Mouse (Mus musculus) left cerebral cortex, adult 9 months (tissue): ENCODE measurements around the gene H2-Aa.
A peak's percentile ranks its signal among the peaks of the same experiment; 100 is the strongest.

ENCODE experiments used
- DNase-seq, 2 experiments: peaks; one replicate each; pipeline ENCODE4 v3.0.0; 2022; ENCODE audit warnings: low spot score in 2 of 2

The H2-Aa gene

DNA sequence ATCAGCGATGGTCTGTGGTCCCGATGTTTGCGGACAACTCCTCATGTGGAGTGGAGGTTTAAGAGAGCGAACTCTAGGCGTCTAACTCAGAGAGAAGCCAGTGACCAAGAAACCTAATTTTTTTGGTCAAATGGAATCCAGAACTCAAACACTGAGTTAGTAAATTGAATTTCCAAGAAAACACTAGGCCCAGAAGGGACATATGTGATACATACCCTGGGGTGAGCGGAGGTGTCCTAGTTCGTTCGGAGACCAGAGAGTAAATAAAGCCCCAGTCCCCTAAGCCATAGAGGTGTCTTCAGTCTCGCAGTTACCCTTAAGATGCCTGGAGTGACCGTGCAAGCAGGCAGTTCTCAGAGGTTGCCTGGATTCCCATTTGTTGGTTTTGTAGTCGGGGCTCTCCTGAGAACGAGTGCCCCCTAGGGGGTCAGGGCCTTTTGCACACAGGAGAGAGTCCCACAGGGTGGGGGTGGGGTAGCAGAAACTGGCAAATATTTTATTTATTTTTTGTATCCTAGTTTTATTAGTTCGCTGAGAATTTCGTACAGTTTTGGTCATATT lies 23.7 kb downstream of the H2-Aa start:
- DNase-seq = no peak

DNA sequence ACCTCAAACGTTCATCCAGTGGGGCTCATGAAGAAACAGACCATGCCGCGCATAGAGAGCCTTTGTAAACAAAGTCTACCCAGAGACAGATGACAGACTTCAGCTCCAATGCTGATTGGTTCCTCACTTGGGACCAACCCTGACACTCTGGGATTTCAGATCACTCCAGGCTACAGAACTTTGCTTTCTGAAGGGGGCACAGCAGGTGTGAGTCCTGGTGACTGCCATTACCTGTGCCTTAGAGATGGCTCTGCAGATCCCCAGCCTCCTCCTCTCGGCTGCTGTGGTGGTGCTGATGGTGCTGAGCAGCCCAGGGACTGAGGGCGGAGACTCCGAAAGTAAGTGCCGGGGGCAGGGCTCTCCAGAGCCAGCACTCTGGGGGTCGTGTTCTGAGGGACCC lies 24.6 kb downstream of the H2-Aa start:
- DNase-seq = peak in 1 of 2 experiments; percentile 77

DNA sequence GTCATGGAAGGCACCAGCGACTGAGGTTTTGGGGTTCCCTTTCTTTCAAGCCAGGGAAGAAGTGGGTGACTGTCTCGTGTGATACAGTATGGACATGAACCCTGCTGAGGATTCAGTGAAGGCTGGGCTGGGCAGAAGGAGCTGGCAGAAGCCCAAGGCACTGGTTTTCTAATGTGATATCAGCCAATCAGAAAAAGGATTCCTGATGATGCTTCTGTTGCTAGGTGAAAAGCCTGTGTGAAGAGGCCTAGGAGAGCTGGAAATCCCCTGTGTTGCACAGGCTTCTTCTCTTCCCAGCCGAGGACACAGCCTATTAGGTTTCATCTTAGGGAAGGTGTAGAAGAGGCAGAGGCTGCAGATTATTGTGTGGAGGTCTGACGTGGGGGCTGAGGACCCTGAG lies 26.1 kb downstream of the H2-Aa start:
- peak in 1 of 2 experiments; percentile 84 for DNase-seq

DNA sequence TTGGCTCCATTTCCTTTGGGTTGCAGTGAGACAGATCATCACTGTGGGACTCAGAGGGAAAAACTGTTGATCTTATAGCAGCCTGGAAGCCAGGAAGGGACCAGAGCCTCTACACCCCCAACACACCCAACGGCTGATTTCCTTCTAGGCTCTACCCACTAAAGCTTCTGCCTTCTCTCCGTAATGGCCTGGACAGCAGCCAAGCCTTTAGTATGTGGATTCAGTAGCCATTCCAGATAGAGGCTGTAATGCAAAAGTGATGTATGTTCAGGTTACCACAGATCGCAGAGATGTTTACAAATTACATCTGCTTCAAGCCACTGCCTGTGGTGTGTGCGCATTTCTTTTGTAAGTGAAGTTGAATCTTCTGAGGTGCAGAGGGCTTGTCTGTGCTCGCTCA lies 27.1 kb downstream of the H2-Aa start:
- DNase-seq = no peak

DNA sequence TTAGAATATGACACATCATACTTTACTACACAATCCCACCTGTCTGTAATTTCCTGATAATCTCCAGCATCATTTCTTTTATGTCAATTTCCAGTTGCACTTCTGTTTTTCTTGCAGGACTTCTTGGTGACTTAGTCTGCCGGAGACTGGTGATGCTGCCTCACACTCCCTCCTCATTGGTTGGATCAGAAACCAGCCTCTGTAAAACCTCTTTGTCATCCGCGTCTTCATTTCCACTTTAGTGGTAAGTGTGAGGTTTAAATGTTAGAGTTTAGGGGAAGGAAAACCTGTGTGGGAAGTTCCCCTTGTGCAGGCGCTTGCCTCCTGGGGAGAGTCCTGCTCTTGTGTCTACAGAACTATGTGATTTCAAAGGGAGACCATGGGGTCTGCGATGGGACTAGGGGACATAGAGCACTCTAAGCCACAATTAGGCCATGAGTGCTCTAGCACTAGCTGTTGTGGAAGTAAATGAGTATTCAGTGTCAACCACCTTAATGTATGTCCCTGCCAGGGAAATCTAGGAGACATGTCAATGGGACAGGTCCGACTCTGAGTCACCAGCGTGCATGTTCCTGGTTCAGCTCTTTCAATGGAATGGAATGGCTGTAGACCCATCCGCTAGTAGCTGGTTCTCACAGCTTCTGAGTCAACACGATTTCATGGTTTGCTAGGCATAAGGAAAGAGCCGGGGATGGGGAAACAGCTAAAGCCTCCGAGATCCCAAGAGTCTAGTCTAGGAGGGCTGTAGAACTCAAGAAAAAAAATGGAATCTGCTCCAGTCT lies 29.8 kb downstream of the H2-Aa start, which contains the start of gene H2-Ab1:
TSS of gene H2-Ab1 (plus strand) at position 96 of the 782 bp plus-strand sequence.
- peak in 1 of 2 experiments; percentile 90 for DNase-seq

DNA sequence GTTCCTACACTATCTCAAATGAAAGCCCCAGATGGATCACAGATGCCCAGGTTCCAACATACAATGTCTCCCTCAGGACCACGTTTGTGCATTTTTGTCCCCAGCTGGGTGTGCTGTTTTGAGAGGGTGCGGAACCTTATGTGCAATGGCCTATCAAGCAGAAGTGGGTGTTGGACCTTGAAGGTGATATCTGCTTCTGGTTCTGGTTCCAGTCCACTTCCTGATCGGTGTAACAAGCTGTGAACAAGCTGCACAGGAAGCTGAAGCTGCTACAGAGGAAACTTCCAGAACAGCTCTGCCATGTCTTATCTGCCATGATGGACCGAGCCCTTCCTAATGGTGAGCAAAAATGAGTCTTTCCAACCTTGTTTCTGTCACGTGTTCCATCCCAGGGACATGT lies 31.1 kb downstream of the H2-Aa start:
- DNase-seq = no peak

DNA sequence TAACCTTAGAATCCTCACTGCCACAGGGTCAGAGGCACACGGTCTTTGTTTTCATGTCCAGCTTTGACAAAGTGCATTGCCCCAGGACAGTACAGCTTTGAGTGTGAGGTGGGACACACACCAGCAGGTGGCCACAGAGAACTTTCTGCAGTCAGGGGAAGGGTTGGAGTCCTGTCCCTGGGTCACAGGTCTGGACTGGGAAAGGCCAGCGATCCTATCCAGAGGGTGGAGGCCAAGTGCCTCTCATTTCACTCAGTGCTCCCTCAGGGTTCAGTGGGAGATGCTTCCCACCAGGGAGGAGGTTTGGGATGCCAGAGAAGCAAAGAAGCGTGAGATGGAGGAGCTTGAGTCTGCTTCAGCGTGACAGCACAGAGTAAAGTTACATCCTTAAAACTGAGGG lies 36.0 kb downstream of the H2-Aa start:
- no peak for DNase-seq

DNA sequence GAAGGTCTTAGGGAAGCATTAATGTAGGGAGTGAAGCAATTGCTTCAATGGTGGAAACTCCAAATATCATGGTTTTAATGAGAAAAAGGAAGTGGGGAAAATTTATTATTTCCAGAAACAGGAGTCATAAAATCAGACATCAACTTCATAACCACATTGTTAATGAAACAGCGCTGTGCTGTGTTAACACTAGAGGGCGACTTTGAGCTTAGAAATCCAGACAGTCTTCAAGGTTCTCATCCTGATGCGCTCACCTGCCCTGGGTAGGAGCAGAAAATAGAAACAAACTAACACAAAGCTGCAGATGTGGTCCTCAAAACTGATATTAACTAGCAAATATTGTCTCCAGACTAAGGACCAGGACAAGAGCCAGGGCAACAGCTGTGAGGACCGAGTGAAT lies 37.7 kb downstream of the H2-Aa start:
- DNase-seq = peak in 1 of 2 experiments; percentile 60

DNA sequence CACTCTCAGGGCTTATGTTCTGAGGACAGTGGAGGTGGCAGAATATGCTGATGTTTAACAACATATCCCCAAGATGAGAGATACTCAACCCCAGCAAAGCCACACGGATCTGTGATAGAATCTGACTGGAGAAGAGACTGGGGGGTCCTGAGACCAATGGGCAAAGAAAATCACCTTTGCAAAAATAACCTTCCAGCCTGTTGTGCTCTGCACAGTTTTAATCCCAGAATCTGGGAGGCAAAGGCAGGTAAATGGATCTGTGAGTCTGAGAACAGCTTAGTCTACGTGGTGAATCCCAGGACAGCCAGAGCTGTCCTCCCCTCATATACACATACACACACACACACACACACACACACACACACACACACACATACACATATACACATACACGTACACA lies 38.3 kb downstream of the H2-Aa start:
- no peak for DNase-seq

DNA sequence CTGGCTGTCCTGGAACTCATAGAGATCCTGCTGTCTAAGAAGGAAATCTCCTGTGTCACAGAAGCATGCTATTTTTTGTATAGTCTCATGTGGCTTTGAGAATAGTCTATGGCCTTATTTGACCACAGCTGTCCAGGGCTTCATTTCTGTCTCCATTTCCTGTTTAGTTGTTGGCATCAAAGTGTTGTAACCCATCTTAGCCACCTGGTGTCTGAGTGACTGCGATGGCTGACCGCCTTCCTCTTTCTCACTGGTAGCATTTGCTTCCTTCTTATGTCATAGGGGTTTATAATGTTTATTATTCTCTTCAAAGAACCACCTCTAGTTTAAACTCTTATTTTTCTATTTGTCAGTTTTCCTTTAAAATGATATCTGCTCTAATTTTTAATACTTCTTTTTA lies 38.9 kb downstream of the H2-Aa start:
- no peak for DNase-seq

DNA sequence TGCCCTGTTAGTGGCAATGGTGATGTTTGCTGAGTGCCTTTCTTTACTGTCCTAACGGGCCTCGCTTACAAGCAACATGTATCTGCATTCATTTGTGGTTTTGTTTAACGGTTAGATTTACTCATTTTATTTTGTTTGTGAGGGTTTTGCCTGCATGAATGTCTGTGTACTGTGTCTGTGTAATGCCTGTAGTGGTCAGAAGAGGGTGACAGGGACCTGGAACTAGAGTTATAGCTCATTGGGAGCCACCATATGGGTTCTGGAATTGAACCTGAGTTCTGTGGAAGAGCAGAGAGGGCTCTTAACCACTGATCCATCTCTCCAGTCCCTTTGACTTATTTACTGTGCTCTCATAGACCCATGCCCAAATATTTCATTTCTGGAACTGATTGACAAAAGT lies 40.6 kb downstream of the H2-Aa start:
- no peak for DNase-seq

DNA sequence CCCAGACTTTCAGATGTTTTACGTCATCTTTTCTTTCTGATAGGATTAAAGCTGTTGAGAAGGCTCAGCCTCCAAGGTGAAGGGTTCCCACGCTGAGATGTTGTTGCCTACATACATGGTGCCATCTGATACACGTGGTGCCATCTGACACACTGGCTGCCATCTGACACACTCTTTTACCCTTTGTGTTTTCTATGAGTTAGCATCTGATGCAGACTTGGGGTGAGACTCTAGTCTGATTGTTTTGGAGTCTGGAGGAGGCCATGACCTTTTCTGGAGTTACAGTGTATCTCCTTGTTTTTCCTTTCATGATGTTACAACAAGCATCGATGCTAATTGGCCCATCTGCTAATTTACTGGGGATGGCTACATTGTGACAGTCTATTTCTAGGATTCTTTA lies 43.0 kb downstream of the H2-Aa start:
- no peak for DNase-seq

DNA sequence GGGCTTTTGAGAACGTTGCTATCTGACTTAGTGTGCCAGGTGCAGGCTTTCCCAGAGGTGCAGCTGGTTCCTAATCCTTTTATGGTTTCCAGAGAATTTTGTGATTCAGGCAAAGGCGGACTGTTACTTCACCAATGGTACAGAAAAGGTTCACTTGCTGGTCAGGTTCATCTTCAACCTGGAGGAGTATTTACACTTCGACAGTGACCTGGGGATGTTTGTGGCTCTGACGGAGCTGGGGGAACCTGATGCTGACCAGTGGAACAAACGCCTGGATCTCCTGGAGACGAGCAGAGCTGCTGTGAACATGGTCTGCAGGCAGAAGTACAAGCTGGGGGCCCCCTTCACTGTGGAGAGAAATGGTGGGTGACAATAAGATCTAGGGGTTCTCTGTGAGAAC lies 46.7 kb downstream of the H2-Aa start:
- DNase-seq = no peak

DNA sequence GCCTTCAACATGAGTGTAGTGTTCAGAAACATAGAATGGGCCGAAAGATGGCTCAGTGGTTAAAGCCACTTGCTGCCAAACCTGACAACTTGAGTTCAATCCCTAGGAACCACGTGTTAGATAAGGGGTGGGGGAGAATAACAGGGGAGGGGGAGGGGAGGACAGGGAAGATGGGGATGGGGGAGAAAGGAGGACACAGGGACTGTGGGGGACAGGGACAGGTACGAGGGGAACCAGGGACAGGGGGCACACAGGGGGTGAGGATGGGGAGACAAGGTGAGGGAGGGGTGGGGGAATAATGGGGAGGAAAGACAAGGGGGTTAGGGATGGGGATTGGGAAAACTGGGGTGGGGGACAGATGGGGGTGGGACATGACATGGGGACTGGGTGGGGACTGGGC lies 47.3 kb downstream of the H2-Aa start:
- no peak for DNase-seq

DNA sequence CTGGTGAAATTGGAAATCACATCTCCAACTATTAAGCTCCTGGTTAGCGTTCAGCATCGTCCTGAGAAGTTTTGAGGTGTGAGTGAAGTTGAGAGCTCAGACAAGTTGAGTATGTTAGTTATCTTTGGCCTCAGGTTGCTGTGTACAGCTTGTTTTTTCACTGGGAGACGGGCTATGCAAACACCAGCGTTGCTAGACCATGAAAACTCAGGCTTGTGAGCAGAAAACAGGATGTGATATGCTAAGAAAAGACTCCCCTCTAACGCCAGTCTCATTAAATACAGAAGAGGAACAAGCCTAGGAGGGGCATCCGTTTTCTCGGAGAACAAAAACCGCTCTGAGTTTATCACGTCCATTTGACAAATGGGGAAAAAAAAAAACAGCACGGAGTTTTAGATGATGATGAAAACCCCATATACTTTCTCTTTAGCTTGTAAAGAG lies 48.0 kb downstream of the H2-Aa start:
- no peak for DNase-seq

DNA sequence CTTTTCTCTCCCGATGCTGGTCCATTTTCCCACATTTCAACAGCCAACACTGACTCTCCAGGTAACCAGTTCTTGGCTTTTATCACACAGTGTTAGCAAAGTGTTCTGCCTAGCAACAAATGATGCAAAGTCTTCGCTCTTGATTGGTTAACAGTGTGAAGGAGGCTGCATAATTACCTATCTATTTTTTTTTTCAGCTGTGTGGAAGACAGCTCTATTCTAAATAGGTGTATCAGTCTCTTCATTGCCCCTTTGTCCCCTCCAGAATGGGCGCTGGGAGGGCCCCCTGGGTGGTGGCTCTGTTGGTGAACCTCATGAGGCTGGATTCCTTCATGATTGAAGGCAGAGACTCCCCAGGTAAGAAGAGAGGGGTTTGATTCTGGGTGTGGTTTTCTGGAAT lies 48.9 kb downstream of the H2-Aa start, which contains the start of gene H2-Ob:
TSS of gene H2-Ob (plus strand) at position 198 of the 400 bp plus-strand sequence.
- DNase-seq = peak in 1 of 2 experiments; percentile 58

DNA sequence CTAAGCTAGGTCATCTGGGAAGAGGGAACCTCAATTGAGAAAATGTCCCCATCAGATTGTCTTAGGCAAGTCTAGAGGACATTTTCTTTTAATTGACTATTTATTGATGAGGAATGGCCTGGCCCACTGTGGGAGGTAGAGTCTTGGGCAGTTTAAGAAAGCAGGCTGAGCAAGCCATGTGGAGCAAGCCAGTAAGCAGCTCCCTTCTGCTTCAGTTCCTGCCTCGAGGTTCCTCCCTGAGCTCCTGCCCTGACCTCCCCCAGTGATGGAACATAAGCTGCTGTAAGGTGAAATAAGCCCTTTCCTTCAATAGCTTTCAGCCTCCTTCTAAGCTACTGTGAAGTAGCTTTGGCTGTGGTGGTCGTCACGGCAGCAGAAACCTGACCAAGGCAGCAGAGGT lies 49.9 kb downstream of the H2-Aa start:
- no peak for DNase-seq

DNA sequence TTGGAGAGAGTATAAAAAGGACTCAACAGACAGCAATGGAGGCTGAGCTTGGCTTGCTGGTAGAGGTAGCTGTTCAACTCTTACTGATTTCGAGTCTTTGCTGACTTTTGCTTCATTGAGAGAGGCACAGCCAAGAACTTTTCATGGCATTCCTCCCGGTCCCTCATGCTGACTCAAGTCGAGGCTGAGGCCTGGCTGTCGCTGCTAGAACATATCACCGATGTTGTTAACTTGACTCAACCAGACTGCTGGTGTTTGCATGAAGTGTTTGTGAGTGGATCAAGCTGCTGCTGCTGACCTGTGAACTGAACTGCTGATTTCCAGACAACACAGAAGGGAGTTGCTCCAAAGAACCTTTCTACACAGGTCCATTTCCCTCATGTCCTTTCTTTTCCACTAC lies 50.9 kb downstream of the H2-Aa start:
- no peak for DNase-seq

DNA sequence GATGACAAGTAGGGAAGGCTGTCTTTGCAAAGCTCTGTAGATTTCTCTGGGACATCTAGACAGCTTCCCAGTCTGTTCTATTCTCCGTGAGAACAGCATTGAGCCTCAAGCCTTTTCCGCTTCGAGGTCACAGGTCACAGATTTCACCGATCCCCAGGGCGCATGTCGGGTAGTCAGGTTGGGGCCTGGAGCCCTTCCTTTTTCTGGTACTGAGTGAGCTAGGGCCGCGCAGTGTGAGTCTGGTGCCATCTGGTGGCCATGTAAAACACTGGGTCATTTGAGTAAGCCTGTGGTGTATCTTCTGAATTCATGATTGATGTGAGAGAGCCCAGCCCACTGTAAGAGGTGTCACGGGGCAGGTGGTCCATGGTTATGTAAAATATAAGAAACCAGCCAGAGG lies 52.7 kb downstream of the H2-Aa start:
- DNase-seq = peak in 1 of 2 experiments; percentile 78
